12 mouse cellular contexts compared by ENCODE assay signal in genomic region chr11:103223951-103224456, GRCm38 (mm10). TPM values are rescaled to one million over a fixed set of nuclear protein-coding genes. Genes with fewer than 3 reads are reported as not detected.
A peak's percentile ranks its signal among the peaks of the same experiment; 100 is the strongest.
DNase-seq lines count a peak whose midpoint lies in the region; ATAC-seq and TF ChIP-seq lines count a peak whose summit lies in the region.
"Had no signal": no experiment of that assay in that cellular context is flagged by ENCODE, and none has a peak within 500 bp of the region (broad histone marks: within the 10 kb centered on the region; RNA-seq: fewer than 3 reads in every experiment).

No protein-coding gene starts in this region.

- intact Hi-C loops in gastrocnemius, postnatal 14 days (cut with DNase I; ENCODE audit: low total_unique reads) = no loop called here

- ATAC-seq in megakaryocyte-erythroid progenitor cell, adult 5-6 weeks (replicated peaks; ENCODE audit: low FRiP score, low TSS enrichment, poor library complexity, severe bottlenecking) = no peak
- ATAC-seq: forebrain, embryonic 16.5 days had no signal

- DNase-seq in kidney, adult 9 months = peak; percentile 42
- no peak for DNase-seq in kidney, adult 8-10 months
- peak; percentile 71 for DNase-seq in gastrocnemius, postnatal 14 days
- peak; percentile 28 to 47 for DNase-seq in kidney, postnatal 36 days
- DNase-seq in right cerebral cortex, adult 18-20 months = no peak
- no peak for DNase-seq in right cerebral cortex, postnatal 10 days (ENCODE audit: low spot score in 2 of 2)
- DNase-seq: thymus, adult 18-20 months had no signal

- peak overlapping the region; percentile 99 for H3K27ac ChIP-seq in bone marrow macrophage, adult 2 months (ENCODE audit: insufficient read depth, low read depth, low read length)
- H3K27ac ChIP-seq: hindbrain, embryonic 12.5 days had no signal

- peaks cover 36% of the 10 kb centered on the region for H3K4me1 ChIP-seq in bone marrow macrophage, adult 2 months (ENCODE audit: control insufficient read depth, insufficient read depth, low read length)

- no peak for TF ChIP-seq POLR2A in bone marrow macrophage, adult 2 months (IDR thresholded peaks at IDR 0.05; ENCODE audit: borderline replicate concordance, low read depth, low read length)

- TF ChIP-seq CTCF in bone marrow macrophage, adult 2 months (IDR thresholded peaks at IDR 0.05; ENCODE audit: low read depth, low read length) = no peak

- H3K4me3 ChIP-seq in bone marrow macrophage, adult 2 months (ENCODE audit: insufficient read depth, low read length) = peak overlapping the region; percentile 22
- H3K4me3 ChIP-seq: hindbrain, embryonic 12.5 days had no signal

RNA-seq across cellular contexts. Expression of gene Spata32, which starts 5.8 kb away (rescaled TPM):
- polyA plus RNA-seq in bone marrow macrophage, adult 2 months (2012; ENCODE audit: insufficient read depth, insufficient read length, missing spikeins) = not detected in 2 replicates
- not detected for total RNA-seq in gastrocnemius, postnatal 14 days (2021)
- total RNA-seq in megakaryocyte-erythroid progenitor cell, adult 5-6 weeks (2014; fragmentation: Nextera tagmentation) = not detected in 2 replicates
- total RNA-seq in megakaryocyte-erythroid progenitor cell, adult 5-6 weeks (2017) = not detected in 2 replicates
- polyA plus RNA-seq: forebrain, embryonic 16.5 days; hindbrain, embryonic 12.5 days; lung, embryonic 16.5 days had no signal

RNA-seq across cellular contexts. Expression of gene 1700023F06Rik, which starts 15.6 kb away (rescaled TPM):
- not detected in 2 replicates for polyA plus RNA-seq in bone marrow macrophage, adult 2 months (2012; ENCODE audit: insufficient read depth, insufficient read length, missing spikeins)
- not detected for total RNA-seq in gastrocnemius, postnatal 14 days (2021)
- total RNA-seq in megakaryocyte-erythroid progenitor cell, adult 5-6 weeks (2014; fragmentation: Nextera tagmentation) = not detected in 2 replicates
- total RNA-seq in megakaryocyte-erythroid progenitor cell, adult 5-6 weeks (2017) = not detected in 2 replicates

RNA-seq across cellular contexts. Expression of gene Map3k14, which starts 43.3 kb away (rescaled TPM):
- polyA plus RNA-seq in bone marrow macrophage, adult 2 months (2012; ENCODE audit: insufficient read depth, insufficient read length, missing spikeins) = 17.9 and 18.7 TPM in 2 replicates
- 1 to 10 TPM; 2.2 to 2.3 TPM for total RNA-seq in gastrocnemius, postnatal 14 days (2021)
- total RNA-seq in megakaryocyte-erythroid progenitor cell, adult 5-6 weeks (2014; fragmentation: Nextera tagmentation) = 1.8 and 2.9 TPM in 2 replicates
- total RNA-seq in megakaryocyte-erythroid progenitor cell, adult 5-6 weeks (2017) = 1.2 and 3.1 TPM in 2 replicates

RNA-seq across cellular contexts. Expression of gene Fmnl1, which starts 53.1 kb away (rescaled TPM):
- polyA plus RNA-seq in bone marrow macrophage, adult 2 months (2012; ENCODE audit: insufficient read depth, insufficient read length, missing spikeins) = 216 and 241 TPM in 2 replicates
- 1 to 10 TPM; 6.7 to 7.3 TPM for total RNA-seq in gastrocnemius, postnatal 14 days (2021)
- total RNA-seq in megakaryocyte-erythroid progenitor cell, adult 5-6 weeks (2014; fragmentation: Nextera tagmentation) = 32.2 and 35.9 TPM in 2 replicates
- total RNA-seq in megakaryocyte-erythroid progenitor cell, adult 5-6 weeks (2017) = 7.4 and 9.7 TPM in 2 replicates

Comparison
In these comparisons a context has a peak if more than half of its experiments do, and no peak if none do; other contexts are left out.
1. DNase-seq: peak in kidney, adult 9 months (single experiment), gastrocnemius, postnatal 14 days (single experiment) and kidney, postnatal 36 days (2 of 2); none in kidney, adult 8-10 months (0 of 2), right cerebral cortex, adult 18-20 months (single experiment) and right cerebral cortex, postnatal 10 days (0 of 2).